Mouse (Mus musculus): ENCODE data around the gene Hoga1. TPM values are rescaled to one million over a fixed set of nuclear protein-coding genes. Genes with fewer than 3 reads are reported as not detected.

The Hoga1 gene
- total RNA-seq (2014; rRNA removed) (3.1 TPM in 2 replicates), polyA plus RNA-seq (2015; fragmentation: Nextera tagmentation; extraction: Ambion mirVana) (3.4 and 4.0 TPM in 2 replicates)

GRCm38 (mm10) chr19:42045269-42046102 lies at the start of gene Hoga1:
Gene Hoga1 (plus strand): TSS chr19:42045610.
- H3K27me3 ChIP-seq (ENCODE audit: insufficient read depth, low read length), result no peaks in the 10 kb centered on the region
- H3K27ac ChIP-seq (ENCODE audit: low read depth, low read length), result no peak within 1 kb of the TSS
- no peak within 1 kb of the TSS; the same call in 1 of the 2 replicates for H3K9ac ChIP-seq (replicated peaks; ENCODE audit: low read length, poor library complexity, severe bottlenecking)
- peak within 1 kb of the TSS; percentile 45 for H3K4me2 ChIP-seq (ENCODE audit: low read depth, low read length, poor library complexity, severe bottlenecking)
- H3K36me3 ChIP-seq (ENCODE audit: insufficient read depth, low read length), result no peaks in the 10 kb centered on the region
- H3K4me1 ChIP-seq (ENCODE audit: insufficient read depth, low read length), result no peaks in the 10 kb centered on the region
- peak; percentile 82 for DNase-seq (ENCODE audit: low spot score)
- TF ChIP-seq CTCF (IDR thresholded peaks at IDR 0.05), result peak; percentile 80
- H3K9me3 ChIP-seq (ENCODE audit: low read length), result no peaks in the 10 kb centered on the region
- peak; percentile 85 for ATAC-seq (ENCODE audit: low FRiP score)
- 29% methylated on average over 23 of the region's 23 CpGs for WGBS
- peak within 1 kb of the TSS; percentile 2; the same call in 1 of the 2 replicates for H3K4me3 ChIP-seq (ENCODE audit: low read depth, low read length)

DNA sequence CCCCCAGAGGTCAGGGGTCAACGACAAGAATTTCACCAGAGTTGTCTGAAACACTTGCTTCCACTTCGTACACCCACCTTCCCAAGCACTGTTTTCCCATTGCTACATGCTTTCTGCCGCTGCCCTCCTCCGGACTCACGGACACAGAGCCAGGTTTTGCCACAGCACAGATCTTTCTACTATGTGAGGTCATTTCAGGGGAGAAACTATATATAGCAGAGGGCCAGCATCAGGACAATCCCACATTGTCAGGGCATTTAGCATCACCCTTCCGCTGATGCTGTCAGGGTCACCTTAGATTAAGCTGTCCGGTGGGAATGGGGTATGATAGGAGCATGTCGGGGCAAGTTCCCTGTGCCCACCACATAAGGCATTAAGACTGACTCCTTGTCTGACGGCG lies 48.3 kb upstream of the Hoga1 start:
- ATAC-seq (ENCODE audit: low FRiP score), result no peak
- WGBS, result 90% methylated on average over 10 of the region's 10 CpGs
- Histone ChIP-seq H3K4me3 (ENCODE audit: low read depth, low read length) (no peak overlapping the region), H3K9ac (replicated peaks; ENCODE audit: low read length, poor library complexity, severe bottlenecking) (no peak overlapping the region), H3K4me1 (ENCODE audit: insufficient read depth, low read length) (no peaks in the 10 kb centered on the region), H3K9me3 (ENCODE audit: low read length) (no peaks in the 10 kb centered on the region), H3K36me3 (ENCODE audit: insufficient read depth, low read length) (no peaks in the 10 kb centered on the region), H3K4me2 (ENCODE audit: low read depth, low read length, poor library complexity, severe bottlenecking) (no peak overlapping the region), H3K27ac (ENCODE audit: low read depth, low read length) (no peak overlapping the region), H3K27me3 (ENCODE audit: insufficient read depth, low read length) (no peaks in the 10 kb centered on the region)
- DNase-seq (ENCODE audit: low spot score), result no peak
- TF ChIP-seq CTCF (IDR thresholded peaks at IDR 0.05), result no peak

DNA sequence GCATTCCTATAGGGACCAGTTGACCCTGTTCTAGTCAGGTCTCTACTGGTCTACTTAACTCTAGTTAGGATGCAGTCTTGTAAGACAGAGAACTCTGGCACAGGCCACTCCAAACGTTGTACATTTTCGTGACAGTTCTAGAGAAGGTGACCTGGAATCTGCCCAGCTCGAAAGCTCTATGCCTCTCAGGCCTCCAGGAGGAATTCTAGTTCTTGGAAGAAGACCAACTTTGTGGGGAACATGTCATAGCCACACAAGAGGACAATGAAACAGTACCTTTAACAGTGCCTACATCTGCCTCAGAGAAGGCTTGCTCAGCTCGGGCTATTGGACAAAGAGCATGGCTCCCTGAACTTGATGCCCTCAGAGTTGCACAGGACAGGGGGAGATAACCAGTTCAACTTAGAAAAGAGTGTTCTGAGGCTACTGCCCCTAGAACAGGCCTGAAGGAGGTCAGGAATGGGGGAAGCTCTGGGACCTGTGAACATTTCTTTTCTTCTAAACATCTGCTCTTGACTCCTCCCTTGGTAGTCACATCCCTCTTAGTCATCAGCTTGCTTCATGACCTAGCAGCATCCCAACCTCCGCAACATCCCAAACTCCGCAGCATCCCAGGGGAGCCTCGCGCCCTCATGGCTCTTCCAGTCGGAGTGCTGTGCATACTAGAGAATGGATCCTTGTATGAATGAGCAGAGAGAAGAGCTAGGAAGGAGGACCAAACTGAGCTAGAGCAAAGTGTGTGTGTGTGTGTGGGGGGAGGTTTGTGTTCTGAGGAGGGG lies 46.5 kb upstream of the Hoga1 start:
- Histone ChIP-seq H3K4me2 (ENCODE audit: low read depth, low read length, poor library complexity, severe bottlenecking) (no peak overlapping the region), H3K4me1 (ENCODE audit: insufficient read depth, low read length) (no peaks in the 10 kb centered on the region), H3K36me3 (ENCODE audit: insufficient read depth, low read length) (no peaks in the 10 kb centered on the region), H3K27ac (ENCODE audit: low read depth, low read length) (no peak overlapping the region), H3K9ac (replicated peaks; ENCODE audit: low read length, poor library complexity, severe bottlenecking) (no peak overlapping the region), H3K27me3 (ENCODE audit: insufficient read depth, low read length) (no peaks in the 10 kb centered on the region), H3K9me3 (ENCODE audit: low read length) (no peaks in the 10 kb centered on the region), H3K4me3 (ENCODE audit: low read depth, low read length) (no peak overlapping the region)
- WGBS, result 88% methylated on average over 9 of the region's 9 CpGs
- no peak for ATAC-seq (ENCODE audit: low FRiP score)
- TF ChIP-seq CTCF (IDR thresholded peaks at IDR 0.05), result no peak
- DNase-seq (ENCODE audit: low spot score), result no peak

DNA sequence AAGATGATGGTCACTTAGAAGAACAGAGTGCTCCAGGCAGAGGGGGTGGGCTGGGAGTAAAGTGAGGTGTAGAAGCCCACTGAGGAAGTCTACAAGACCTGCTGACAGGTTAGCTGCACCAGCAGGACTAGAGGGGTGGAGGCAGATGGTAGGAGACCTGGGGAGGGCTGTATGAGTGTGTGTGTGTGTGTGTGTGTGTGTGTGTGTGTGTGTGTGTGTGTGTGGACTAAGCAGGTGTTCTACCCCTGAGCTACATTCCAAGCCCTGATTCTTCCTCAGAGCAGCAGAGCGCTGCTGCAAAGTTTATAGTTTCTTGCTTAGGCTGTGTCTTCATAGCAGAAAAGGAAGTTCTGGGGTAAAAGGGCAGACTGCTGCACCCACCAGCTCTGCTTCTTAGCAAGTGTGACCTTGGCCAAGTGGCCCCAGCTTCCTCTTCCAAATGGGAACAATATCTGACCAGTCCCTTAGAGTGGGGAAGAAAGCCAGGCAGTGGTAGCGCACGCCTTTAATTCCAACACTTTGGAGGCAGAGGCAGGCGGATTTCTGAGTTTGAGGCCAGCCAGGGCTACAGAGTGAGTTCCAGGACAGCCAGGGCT lies 45.6 kb upstream of the Hoga1 start:
- H3K27me3 ChIP-seq (ENCODE audit: insufficient read depth, low read length), result no peaks in the 10 kb centered on the region
- H3K9me3 ChIP-seq (ENCODE audit: low read length), result no peaks in the 10 kb centered on the region
- H3K36me3 ChIP-seq (ENCODE audit: insufficient read depth, low read length), result no peaks in the 10 kb centered on the region
- H3K4me2 ChIP-seq (ENCODE audit: low read depth, low read length, poor library complexity, severe bottlenecking), result no peak overlapping the region
- no peak overlapping the region for H3K27ac ChIP-seq (ENCODE audit: low read depth, low read length)
- TF ChIP-seq CTCF (IDR thresholded peaks at IDR 0.05), result no peak
- no peak overlapping the region for H3K4me3 ChIP-seq (ENCODE audit: low read depth, low read length)
- 92% methylated on average over 4 of the region's 4 CpGs for WGBS
- no peaks in the 10 kb centered on the region for H3K4me1 ChIP-seq (ENCODE audit: insufficient read depth, low read length)
- H3K9ac ChIP-seq (replicated peaks; ENCODE audit: low read length, poor library complexity, severe bottlenecking), result no peak overlapping the region
- ATAC-seq (ENCODE audit: low FRiP score), result no peak
- no peak for DNase-seq (ENCODE audit: low spot score)

DNA sequence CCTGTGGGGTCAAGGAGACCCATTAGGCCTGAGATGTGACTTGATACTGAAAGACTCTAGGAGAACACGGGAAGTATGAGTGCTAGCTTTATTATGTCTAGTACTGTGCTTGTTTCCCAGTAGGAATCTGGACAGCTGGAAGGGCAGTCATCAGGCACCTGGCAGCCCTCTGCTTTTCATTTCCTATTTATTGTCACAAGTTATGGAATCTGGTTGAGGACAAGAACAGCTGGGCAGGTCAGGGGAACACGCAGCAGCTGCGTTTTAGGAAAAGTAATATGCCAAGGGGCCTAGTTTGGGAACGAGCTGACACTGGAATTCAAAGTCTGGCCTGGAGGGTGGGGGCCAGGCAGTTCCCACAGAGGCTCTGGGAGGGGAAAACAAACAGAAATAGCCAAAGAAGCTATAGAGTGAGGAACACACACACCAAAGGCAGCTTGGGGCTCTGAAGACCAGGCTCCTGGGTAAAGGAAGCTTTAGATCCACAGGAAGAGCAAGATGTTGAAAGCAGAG lies 44.9 kb upstream of the Hoga1 start:
- DNase-seq (ENCODE audit: low spot score) (no peak), ATAC-seq (ENCODE audit: low FRiP score) (no peak)
- H3K9ac ChIP-seq (replicated peaks; ENCODE audit: low read length, poor library complexity, severe bottlenecking), result no peak overlapping the region
- WGBS, result 67% methylated on average over 4 of the region's 4 CpGs
- no peaks in the 10 kb centered on the region for H3K4me1 ChIP-seq (ENCODE audit: insufficient read depth, low read length)
- no peak overlapping the region for H3K4me3 ChIP-seq (ENCODE audit: low read depth, low read length)
- H3K4me2 ChIP-seq (ENCODE audit: low read depth, low read length, poor library complexity, severe bottlenecking), result no peak overlapping the region
- no peaks in the 10 kb centered on the region for H3K9me3 ChIP-seq (ENCODE audit: low read length)
- H3K36me3 ChIP-seq (ENCODE audit: insufficient read depth, low read length), result no peaks in the 10 kb centered on the region
- no peak for TF ChIP-seq CTCF (IDR thresholded peaks at IDR 0.05)
- H3K27ac ChIP-seq (ENCODE audit: low read depth, low read length), result no peak overlapping the region; the same call in 1 of the 2 replicates
- no peaks in the 10 kb centered on the region for H3K27me3 ChIP-seq (ENCODE audit: insufficient read depth, low read length)
